Mouse (Mus musculus) ES-E14 (cell line): ENCODE measurements around the gene Cemip.

Source experiments
- HCFC1 ChIP-seq: IDR thresholded peaks from 2 replicates; pipeline ENCODE4 v1.6.1; 2012; ENCODE audit warnings: low read length, inconsistent platforms, borderline replicate concordance; ENCODE audit not compliant: insufficient read depth
- MAFK ChIP-seq: IDR thresholded peaks from 2 replicates; pipeline ENCODE4 v1.6.1; 2014; ENCODE audit warnings: mild to moderate bottlenecking, low read depth, low read length, inconsistent platforms; ENCODE audit not compliant: insufficient read depth
- ZC3H11A ChIP-seq: IDR thresholded peaks from 2 replicates; pipeline ENCODE4 v1.6.1; 2012; ENCODE audit warnings: low read depth, mild to moderate bottlenecking, inconsistent platforms, low read length, borderline replicate concordance

GRCm38 (mm10) chr7:84023466-84023865 is 62.8 kb downstream of the Cemip start:
- TF ChIP-seq ZC3H11A (no peak), MAFK (no peak), HCFC1 (no peak)
